Mouse (Mus musculus): ENCODE data around the gene Gm11032. TPM values are rescaled to one million over a fixed set of nuclear protein-coding genes. Genes with fewer than 3 reads are reported as not detected.

Gene Gm11032
- total and polyA plus RNA-seq, 3 experiments = not detected

- no peak for TF ChIP-seq POLR2AphosphoS5 (IDR thresholded peaks at IDR 0.05; ENCODE audit: insufficient replicate concordance, low read depth, low read length)
- ATAC-seq (ENCODE audit: extremely low read depth, insufficient number of reproducible peaks, low FRiP score, poor library complexity, severe bottlenecking) = no peak
- H3K36me3 ChIP-seq (replicated peaks) = peaks cover 9% of the 10 kb centered on the region
- peak overlapping the region; percentile 87 for H3K4me3 ChIP-seq (ENCODE audit: low read depth, low read length)
- DNase-seq (ENCODE audit: low spot score) = peak; percentile 34
- peaks cover 34% of the 10 kb centered on the region for H3K4me1 ChIP-seq (ENCODE audit: insufficient read depth, low read depth, low read length)
- no peaks in the 10 kb centered on the region for H3K9me3 ChIP-seq (replicated peaks)
- no peaks in the 10 kb centered on the region for H3K27me3 ChIP-seq (ENCODE audit: insufficient read depth, low read length)
Measured at GRCm38 (mm10) chr11:4593849-4594607, 25.8 kb upstream of the Gm11032 start.

GRCm38 (mm10) chr11:4594608-4595500 lies 25.0 kb upstream of the Gm11032 start, which contains the start of gene Mtmr3:
Gene Mtmr3 (minus strand): TSS chr11:4594863.
- peaks cover 36% of the 10 kb centered on the region for H3K4me1 ChIP-seq (ENCODE audit: insufficient read depth, low read depth, low read length)
- DNase-seq (ENCODE audit: low spot score) (peak; percentile 92), ATAC-seq (ENCODE audit: extremely low read depth, insufficient number of reproducible peaks, low FRiP score, poor library complexity, severe bottlenecking) (peak; percentile 73)
- H3K36me3 ChIP-seq (replicated peaks) = peaks cover 4% of the 10 kb centered on the region
- no peaks in the 10 kb centered on the region for H3K27me3 ChIP-seq (ENCODE audit: insufficient read depth, low read length)
- TF ChIP-seq CTCF (IDR thresholded peaks at IDR 0.05; ENCODE audit: low read depth, low read length) = no peak
- no peak for TF ChIP-seq GATA2 (IDR thresholded peaks at IDR 0.05; ENCODE audit: borderline replicate concordance, low read depth, low read length)
- no peak for TF ChIP-seq TAL1 (conservative IDR thresholded peaks at IDR 0.05; ENCODE audit: low read depth, low read length)
- TF ChIP-seq GATA1 (IDR thresholded peaks at IDR 0.05; ENCODE audit: borderline replicate concordance, low read length) = no peak
- no peak for TF ChIP-seq POLR2AphosphoS5 (IDR thresholded peaks at IDR 0.05; ENCODE audit: insufficient replicate concordance, low read depth, low read length)
- peak within 1 kb of the TSS; percentile 87 for H3K4me3 ChIP-seq (ENCODE audit: low read depth, low read length)
- H3K9me3 ChIP-seq (replicated peaks) = no peaks in the 10 kb centered on the region

GRCm38 (mm10) chr11:4598411-4598810 lies 21.5 kb upstream of the Gm11032 start:
- TF ChIP-seq POLR2AphosphoS5 (IDR thresholded peaks at IDR 0.05; ENCODE audit: insufficient replicate concordance, low read depth, low read length) (no peak), GATA1 (IDR thresholded peaks at IDR 0.05; ENCODE audit: borderline replicate concordance, low read length) (no peak), CTCF (IDR thresholded peaks at IDR 0.05; ENCODE audit: low read depth, low read length) (no peak), GATA2 (IDR thresholded peaks at IDR 0.05; ENCODE audit: borderline replicate concordance, low read depth, low read length) (no peak), TAL1 (conservative IDR thresholded peaks at IDR 0.05; ENCODE audit: low read depth, low read length) (no peak)
- no peaks in the 10 kb centered on the region for H3K9me3 ChIP-seq (replicated peaks)
- H3K4me1 ChIP-seq (ENCODE audit: insufficient read depth, low read depth, low read length) = peaks cover 35% of the 10 kb centered on the region
- DNase-seq (ENCODE audit: low spot score) (no peak), ATAC-seq (ENCODE audit: extremely low read depth, insufficient number of reproducible peaks, low FRiP score, poor library complexity, severe bottlenecking) (no peak)
- H3K4me3 ChIP-seq (ENCODE audit: low read depth, low read length) = no peak overlapping the region
- H3K27me3 ChIP-seq (ENCODE audit: insufficient read depth, low read length) = peaks cover 7% of the 10 kb centered on the region; the same call in 1 of the 2 replicates
- no peaks in the 10 kb centered on the region for H3K36me3 ChIP-seq (replicated peaks)

- DNase-seq (ENCODE audit: low spot score) = no peak
- TF ChIP-seq GATA1 (IDR thresholded peaks at IDR 0.05; ENCODE audit: borderline replicate concordance, low read length) = no peak
- no peak for TF ChIP-seq GATA2 (IDR thresholded peaks at IDR 0.05; ENCODE audit: borderline replicate concordance, low read depth, low read length)
- no peak for TF ChIP-seq CTCF (IDR thresholded peaks at IDR 0.05; ENCODE audit: low read depth, low read length)
- TF ChIP-seq POLR2AphosphoS5 (IDR thresholded peaks at IDR 0.05; ENCODE audit: insufficient replicate concordance, low read depth, low read length) = no peak
- TF ChIP-seq TAL1 (conservative IDR thresholded peaks at IDR 0.05; ENCODE audit: low read depth, low read length) = no peak
- H3K9me3 ChIP-seq (replicated peaks) = no peaks in the 10 kb centered on the region
- no peaks in the 10 kb centered on the region for H3K36me3 ChIP-seq (replicated peaks)
- no peak for ATAC-seq (ENCODE audit: extremely low read depth, insufficient number of reproducible peaks, low FRiP score, poor library complexity, severe bottlenecking)
- H3K4me1 ChIP-seq (ENCODE audit: insufficient read depth, low read depth, low read length) = peaks cover 35% of the 10 kb centered on the region
- peaks cover 14% of the 10 kb centered on the region for H3K27me3 ChIP-seq (ENCODE audit: insufficient read depth, low read length)
- H3K4me3 ChIP-seq (ENCODE audit: low read depth, low read length) = no peak overlapping the region
Measured at GRCm38 (mm10) chr11:4599916-4600315, 20.0 kb upstream of the Gm11032 start.

- no peak for DNase-seq (ENCODE audit: low spot score)
- no peak for TF ChIP-seq TAL1 (conservative IDR thresholded peaks at IDR 0.05; ENCODE audit: low read depth, low read length)
- TF ChIP-seq POLR2AphosphoS5 (IDR thresholded peaks at IDR 0.05; ENCODE audit: insufficient replicate concordance, low read depth, low read length) = no peak
- no peak for TF ChIP-seq GATA1 (IDR thresholded peaks at IDR 0.05; ENCODE audit: borderline replicate concordance, low read length)
- TF ChIP-seq CTCF (IDR thresholded peaks at IDR 0.05; ENCODE audit: low read depth, low read length) = no peak
- TF ChIP-seq GATA2 (IDR thresholded peaks at IDR 0.05; ENCODE audit: borderline replicate concordance, low read depth, low read length) = no peak
- H3K9me3 ChIP-seq (replicated peaks) = no peaks in the 10 kb centered on the region
Measured at GRCm38 (mm10) chr11:4601890-4602289, 18.0 kb upstream of the Gm11032 start.

More at GRCm38 (mm10) chr11:4601890-4602289, 18.0 kb upstream of the Gm11032 start:
- H3K27me3 ChIP-seq (ENCODE audit: insufficient read depth, low read length) = peaks cover 26% of the 10 kb centered on the region
- H3K4me1 ChIP-seq (ENCODE audit: insufficient read depth, low read depth, low read length) = peaks cover 30% of the 10 kb centered on the region
- no peaks in the 10 kb centered on the region for H3K36me3 ChIP-seq (replicated peaks)
- H3K4me3 ChIP-seq (ENCODE audit: low read depth, low read length) = no peak overlapping the region
- no peak for ATAC-seq (ENCODE audit: extremely low read depth, insufficient number of reproducible peaks, low FRiP score, poor library complexity, severe bottlenecking)
